Comparison of ENCODE assay signal across 20 mouse cellular contexts in genomic region chr16:28700346-28700745, GRCm38 (mm10). TPM values are rescaled to one million over a fixed set of nuclear protein-coding genes. Genes with fewer than 3 reads are reported as not detected.
A peak's percentile ranks its signal among the peaks of the same experiment; 100 is the strongest.
DNase-seq lines count a peak whose midpoint lies in the region; ATAC-seq and TF ChIP-seq lines count a peak whose summit lies in the region.
"Had no signal": no experiment of that assay in that cellular context is flagged by ENCODE, and none has a peak within 500 bp of the region (broad histone marks: within the 10 kb centered on the region; RNA-seq: fewer than 3 reads in every experiment).

No protein-coding gene starts in this region.

- H3K36me3 ChIP-seq in heart, embryonic 11.5 days (ENCODE audit: control insufficient read depth, insufficient read depth, low read length), result no peaks in the 10 kb centered on the region
- H3K36me3 ChIP-seq: embryonic facial prominence, embryonic 10.5 days; embryonic facial prominence, embryonic 12.5 days; forebrain, embryonic 15.5 days had no signal

- 0 out of 2 replicates have a peak overlapping the region, but pooled peaks have one; percentile 11 for H3K27ac ChIP-seq in cerebellum, adult 2 months (ENCODE audit: insufficient read depth, low read length)
- no peak overlapping the region for H3K27ac ChIP-seq in left cerebral cortex, adult 2 months
- H3K27ac ChIP-seq in heart, embryonic 11.5 days (ENCODE audit: low read depth, low read length), result no peak overlapping the region
- H3K27ac ChIP-seq: embryonic facial prominence, embryonic 10.5 days; embryonic facial prominence, embryonic 12.5 days; forebrain, embryonic 13.5 days; forebrain, embryonic 15.5 days had no signal

- 4% methylated on average over 4 of the region's 4 CpGs for WGBS in cerebellum, adult 2 months
- 76% methylated on average over 4 of the region's 4 CpGs for WGBS in heart, embryonic 11.5 days (ENCODE audit: insufficient replicate concordance)

- TF ChIP-seq CTCF in cerebellum, adult 2 months (IDR thresholded peaks at IDR 0.05; ENCODE audit: borderline replicate concordance, insufficient read depth, low read depth, low read length), result no peak
- no peak for TF ChIP-seq CTCF in left cerebral cortex, adult 2 months (IDR thresholded peaks at IDR 0.05)

- peak; percentile 28 for DNase-seq in cerebellum, adult 11-12 months
- DNase-seq in cerebellum, adult 8-10 months, result no peak
- DNase-seq in cerebellum, adult 2 months, result peak; percentile 29 to 56
- DNase-seq in cerebellum, postnatal 10 days, result no peak
- DNase-seq in cerebellum, adult 9-10 months, result peak; percentile 43
- peak; percentile 18 to 24 for DNase-seq in cerebellum, postnatal 36 days
- DNase-seq in left cerebral cortex, adult 2 months (ENCODE audit: extremely low spot score in 1 of 2, low spot score in 2 of 2), result no peak
- DNase-seq: adrenal gland, adult 8-10 months; adrenal gland, postnatal 14 days; adrenal gland, postnatal 36 days; forebrain, postnatal 0 days had no signal

- intact Hi-C loops in left cerebral cortex, adult 2 months (cut with DNase I), result no loop called here

- peaks cover 10% of the 10 kb centered on the region; the same call in 1 of the 2 replicates for H3K4me1 ChIP-seq in cerebellum, adult 2 months (ENCODE audit: control insufficient read depth, insufficient read depth, low read length)
- no peaks in the 10 kb centered on the region for H3K4me1 ChIP-seq in heart, embryonic 11.5 days (ENCODE audit: control insufficient read depth, insufficient read depth, low read length)
- H3K4me1 ChIP-seq: embryonic facial prominence, embryonic 10.5 days; embryonic facial prominence, embryonic 12.5 days; forebrain, embryonic 13.5 days; forebrain, embryonic 15.5 days had no signal

- no peak for ATAC-seq in heart, embryonic 11.5 days (replicated peaks; ENCODE audit: insufficient number of reproducible peaks, low FRiP score, low TSS enrichment)
- ATAC-seq: activated CD4-positive, CD25-positive, alpha-beta regulatory T cell, adult 4 months; forebrain, embryonic 13.5 days; forebrain, embryonic 15.5 days; forebrain, postnatal 0 days had no signal

- TF ChIP-seq POLR2A in cerebellum, adult 2 months (IDR thresholded peaks at IDR 0.05; ENCODE audit: borderline replicate concordance, insufficient read depth, low read length), result no peak

- H3K27me3 ChIP-seq in cerebellum, adult 2 months (ENCODE audit: control insufficient read depth, insufficient read depth, low read length), result no peaks in the 10 kb centered on the region
- no peaks in the 10 kb centered on the region for H3K27me3 ChIP-seq in heart, embryonic 11.5 days (ENCODE audit: control insufficient read depth, insufficient read depth, low read length)
- H3K27me3 ChIP-seq: embryonic facial prominence, embryonic 12.5 days; forebrain, embryonic 13.5 days; forebrain, embryonic 15.5 days had no signal

- no peak overlapping the region for H3K4me3 ChIP-seq in cerebellum, adult 2 months (replicated peaks; ENCODE audit: insufficient read depth, low read depth, low read length)
- H3K4me3 ChIP-seq in left cerebral cortex, adult 2 months, result no peak overlapping the region
- no peak overlapping the region for H3K4me3 ChIP-seq in heart, embryonic 11.5 days (ENCODE audit: low read depth, low read length)
- H3K4me3 ChIP-seq: embryonic facial prominence, embryonic 10.5 days; embryonic facial prominence, embryonic 12.5 days; forebrain, embryonic 13.5 days; forebrain, embryonic 15.5 days had no signal

- no peak overlapping the region for H3K9ac ChIP-seq in heart, embryonic 11.5 days (ENCODE audit: low read depth, low read length)
- H3K9ac ChIP-seq: embryonic facial prominence, embryonic 12.5 days; forebrain, embryonic 13.5 days; forebrain, embryonic 15.5 days; forebrain, postnatal 0 days had no signal

- H3K4me2 ChIP-seq in heart, embryonic 11.5 days, result no peak overlapping the region
- H3K4me2 ChIP-seq: embryonic facial prominence, embryonic 12.5 days; forebrain, embryonic 13.5 days; forebrain, embryonic 15.5 days had no signal

- H3K9me3 ChIP-seq in heart, embryonic 11.5 days (replicated peaks; ENCODE audit: control insufficient read depth, low read length), result no peaks in the 10 kb centered on the region
- H3K9me3 ChIP-seq: embryonic facial prominence, embryonic 10.5 days; embryonic facial prominence, embryonic 12.5 days; forebrain, embryonic 13.5 days; forebrain, embryonic 15.5 days had no signal

RNA-seq across cellular contexts. Expression of gene Fgf12, which starts 52.5 kb away (rescaled TPM):
- 116 and 125 TPM in 2 replicates for polyA plus RNA-seq in cerebellum, adult 2 months (2012; rRNA removed)
- total RNA-seq in left cerebral cortex, adult 2 months (2021), result 100 to 1,000 TPM; 300 to 315 TPM
- polyA plus RNA-seq in heart, embryonic 11.5 days (2014; fragmentation: Nextera tagmentation; extraction: Ambion mirVana), result 6.7 and 7.8 TPM in 2 replicates
- total RNA-seq: ES-E14, MEL had no signal
- polyA plus RNA-seq: C2C12 had no signal

Comparison
In these comparisons a context has a peak if more than half of its experiments do, and no peak if none do; other contexts are left out.
1. DNase-seq: peak in cerebellum, adult 11-12 months (single experiment), cerebellum, adult 2 months (2 of 2), cerebellum, adult 9-10 months (single experiment) and cerebellum, postnatal 36 days (2 of 2); none in cerebellum, adult 8-10 months (single experiment), cerebellum, postnatal 10 days (0 of 2) and left cerebral cortex, adult 2 months (0 of 2).
2. RNA of gene Fgf12, which starts 52.5 kb away (polyA plus RNA-seq): 116 to 125 TPM in cerebellum, adult 2 months; 6.7 to 7.8 TPM in heart, embryonic 11.5 days; every median in the first group is over 10 times any median in the second.